Mouse (Mus musculus): ENCODE measurements around the gene Rnf217.

DNA sequence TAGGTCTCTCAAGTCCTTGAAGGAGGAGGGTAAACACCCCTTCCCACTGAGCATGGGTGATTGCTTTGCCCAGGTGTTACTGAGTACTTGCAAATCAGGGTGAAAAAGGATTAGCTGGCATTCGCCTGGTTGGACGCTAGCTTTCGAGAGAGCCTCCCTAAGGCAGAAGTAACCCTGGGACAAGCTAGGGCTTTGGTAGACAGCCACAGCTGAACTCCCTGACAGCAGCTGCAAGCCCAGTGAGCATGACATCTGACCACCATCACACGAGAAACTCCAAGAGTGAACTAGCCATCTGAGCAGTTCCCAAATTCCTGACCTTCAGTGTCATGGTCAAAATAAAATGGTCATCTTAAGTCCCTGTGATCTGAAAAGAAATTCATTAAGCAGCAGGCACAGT is 12.2 kb downstream of the Rnf217 start:
- TF ChIP-seq CTCF (IDR thresholded peaks at IDR 0.05; ENCODE audit: extremely low read depth, insufficient read depth, low read length) (no peak), POLR2A (IDR thresholded peaks at IDR 0.05; ENCODE audit: extremely low read depth, insufficient read depth, low read length) (no peak)
